Mouse (Mus musculus) WW6 (cell line): ENCODE data around the gene Brd4.

Experiments
- DNase-seq: peaks from one replicate; pipeline ENCODE4 v3.0.0-alpha.2; 2013; ENCODE audit warnings: low read depth, low spot score

The Brd4 gene

GRCm38 (mm10) chr17:32281126-32281525 is 3.4 kb downstream of the Brd4 start:
- DNase-seq, result no peak

- no peak for DNase-seq
Observed at GRCm38 (mm10) chr17:32280575-32280974, 3.9 kb downstream of the Brd4 start.

- DNase-seq, result no peak
Observed at GRCm38 (mm10) chr17:32277201-32277600, 7.3 kb downstream of the Brd4 start.

GRCm38 (mm10) chr17:32275568-32275967 is 9.0 kb downstream of the Brd4 start:
- DNase-seq, result no peak

- no peak for DNase-seq
Observed at GRCm38 (mm10) chr17:32269151-32269550, 15.4 kb downstream of the Brd4 start.

- DNase-seq, result no peak
Observed at GRCm38 (mm10) chr17:32268540-32268960, 16.0 kb downstream of the Brd4 start.

GRCm38 (mm10) chr17:32268096-32268495 is 16.4 kb downstream of the Brd4 start:
- DNase-seq, result no peak

GRCm38 (mm10) chr17:32267617-32268016 is 16.9 kb downstream of the Brd4 start:
- DNase-seq, result no peak

- no peak for DNase-seq
Observed at GRCm38 (mm10) chr17:32263672-32264071, 20.9 kb downstream of the Brd4 start.

- no peak for DNase-seq
Observed at GRCm38 (mm10) chr17:32262831-32263559, 21.5 kb downstream of the Brd4 start.

- no peak for DNase-seq
Observed at GRCm38 (mm10) chr17:32258869-32259268, 25.7 kb downstream of the Brd4 start.

- DNase-seq, result no peak
Observed at GRCm38 (mm10) chr17:32257944-32258343, 26.6 kb downstream of the Brd4 start.

GRCm38 (mm10) chr17:32257452-32257851 is 27.1 kb downstream of the Brd4 start:
- DNase-seq, result no peak

GRCm38 (mm10) chr17:32256896-32257295 is 27.6 kb downstream of the Brd4 start:
- no peak for DNase-seq

GRCm38 (mm10) chr17:32253261-32253660 is 31.3 kb downstream of the Brd4 start:
- no peak for DNase-seq

- DNase-seq, result no peak
Observed at GRCm38 (mm10) chr17:32251827-32252470, 32.6 kb downstream of the Brd4 start.

- DNase-seq, result no peak
Observed at GRCm38 (mm10) chr17:32250066-32250465, 34.5 kb downstream of the Brd4 start.

- no peak for DNase-seq
Observed at GRCm38 (mm10) chr17:32248192-32248591, 36.3 kb downstream of the Brd4 start.

GRCm38 (mm10) chr17:32247616-32248015 is 36.9 kb downstream of the Brd4 start:
- DNase-seq, result no peak

- DNase-seq, result no peak
Observed at GRCm38 (mm10) chr17:32246117-32246516, 38.4 kb downstream of the Brd4 start.

- no peak for DNase-seq
Observed at GRCm38 (mm10) chr17:32240881-32241531, 43.5 kb downstream of the Brd4 start.

- DNase-seq, result no peak
Observed at GRCm38 (mm10) chr17:32238589-32238988, 45.9 kb downstream of the Brd4 start.
